Mouse (Mus musculus) heart, postnatal 0 days (tissue): Measurements from ENCODE around the gene Cdc42bpb.

Experiments used
- CTCF ChIP-seq: IDR thresholded peaks from 2 replicates; pipeline ENCODE4 v1.5.1; 2016; ENCODE audit warnings: antibody characterized with exemption, control low read depth, low read depth
- EP300 ChIP-seq: IDR thresholded peaks from 2 replicates; pipeline ENCODE4 v1.6.1; 2016; ENCODE audit warnings: antibody characterized with exemption, low read depth

GRCm38 (mm10) chr12:111337864-111338354, 39.6 kb downstream of the Cdc42bpb start:
- TF ChIP-seq CTCF (peak; percentile 8; the same call in 1 of the 2 replicates), EP300 (no peak)
